Comparison of ENCODE assay signal across 25 mouse cellular contexts in genomic region chr16:39576620-39577019, GRCm38 (mm10).
A peak's percentile ranks its signal among the peaks of the same experiment; 100 is the strongest.
DNase-seq lines count a peak whose midpoint lies in the region; ATAC-seq lines count a peak whose summit lies in the region.
"Had no signal": no experiment of that assay in that cellular context is flagged by ENCODE, and none has a peak within 500 bp of the region (broad histone marks: within the 10 kb centered on the region; RNA-seq: fewer than 3 reads in every experiment).

No protein-coding gene starts in this region.

- H3K9ac ChIP-seq in forebrain, embryonic 11.5 days (ENCODE audit: low read length): no peak overlapping the region
- no peak overlapping the region for H3K9ac ChIP-seq in forebrain, embryonic 12.5 days
- no peak overlapping the region for H3K9ac ChIP-seq in forebrain, embryonic 14.5 days (ENCODE audit: low read length)
- no peak overlapping the region for H3K9ac ChIP-seq in midbrain, embryonic 14.5 days (replicated peaks; ENCODE audit: low read length)
- no peak overlapping the region for H3K9ac ChIP-seq in midbrain, embryonic 16.5 days (ENCODE audit: low read depth, low read length)
- H3K9ac ChIP-seq: embryonic facial prominence, embryonic 13.5 days; embryonic facial prominence, embryonic 15.5 days had no signal

- 0 out of 2 replicates have a peak, but pooled peaks have one; percentile 30 for ATAC-seq in forebrain, embryonic 11.5 days (replicated peaks; ENCODE audit: low FRiP score)
- no peak for ATAC-seq in forebrain, embryonic 12.5 days (ENCODE audit: low FRiP score)
- ATAC-seq in forebrain, embryonic 14.5 days: no peak
- ATAC-seq in midbrain, embryonic 14.5 days (ENCODE audit: low FRiP score, low TSS enrichment): no peak
- ATAC-seq in midbrain, embryonic 16.5 days: no peak
- ATAC-seq: activated CD4-positive, CD25-positive, alpha-beta regulatory T cell, adult 4 months; CD4-positive, CD25-positive, alpha-beta regulatory T cell, adult 4 months; Patski had no signal

- H3K27me3 ChIP-seq in forebrain, embryonic 11.5 days (ENCODE audit: control insufficient read depth, insufficient read depth, low read length): no peaks in the 10 kb centered on the region
- no peaks in the 10 kb centered on the region for H3K27me3 ChIP-seq in forebrain, embryonic 12.5 days
- no peaks in the 10 kb centered on the region for H3K27me3 ChIP-seq in forebrain, embryonic 14.5 days (replicated peaks; ENCODE audit: control insufficient read depth, insufficient read depth, low read length)
- H3K27me3 ChIP-seq in forebrain, embryonic 10.5 days (ENCODE audit: poor library complexity, severe bottlenecking): no peaks in the 10 kb centered on the region
- no peaks in the 10 kb centered on the region for H3K27me3 ChIP-seq in midbrain, embryonic 14.5 days (ENCODE audit: control insufficient read depth, insufficient read depth, low read length)
- H3K27me3 ChIP-seq in midbrain, embryonic 16.5 days (ENCODE audit: control insufficient read depth, insufficient read depth, low read depth, low read length): no peaks in the 10 kb centered on the region
- H3K27me3 ChIP-seq: CH12.LX; embryonic facial prominence, embryonic 13.5 days; embryonic facial prominence, embryonic 15.5 days had no signal

- no peaks in the 10 kb centered on the region for H3K4me1 ChIP-seq in forebrain, embryonic 11.5 days (replicated peaks; ENCODE audit: control insufficient read depth, insufficient read depth, low read length)
- no peaks in the 10 kb centered on the region for H3K4me1 ChIP-seq in forebrain, embryonic 12.5 days
- no peaks in the 10 kb centered on the region for H3K4me1 ChIP-seq in forebrain, embryonic 14.5 days (ENCODE audit: control insufficient read depth, insufficient read depth, low read length)
- no peaks in the 10 kb centered on the region for H3K4me1 ChIP-seq in forebrain, embryonic 10.5 days
- no peaks in the 10 kb centered on the region for H3K4me1 ChIP-seq in midbrain, embryonic 14.5 days (ENCODE audit: control insufficient read depth, insufficient read depth, low read length)
- H3K4me1 ChIP-seq in midbrain, embryonic 16.5 days (ENCODE audit: control insufficient read depth, insufficient read depth, low read length): no peaks in the 10 kb centered on the region
- H3K4me1 ChIP-seq: embryonic facial prominence, embryonic 13.5 days; embryonic facial prominence, embryonic 15.5 days had no signal

- no peaks in the 10 kb centered on the region for H3K9me3 ChIP-seq in forebrain, embryonic 11.5 days (ENCODE audit: control insufficient read depth, low read length)
- H3K9me3 ChIP-seq in forebrain, embryonic 12.5 days: no peaks in the 10 kb centered on the region
- H3K9me3 ChIP-seq in forebrain, embryonic 14.5 days (replicated peaks; ENCODE audit: control insufficient read depth, low read length): no peaks in the 10 kb centered on the region
- no peaks in the 10 kb centered on the region for H3K9me3 ChIP-seq in forebrain, embryonic 10.5 days
- no peaks in the 10 kb centered on the region for H3K9me3 ChIP-seq in midbrain, embryonic 14.5 days (ENCODE audit: control insufficient read depth, low read length)
- H3K9me3 ChIP-seq in midbrain, embryonic 16.5 days (replicated peaks; ENCODE audit: control insufficient read depth, low read length, poor library complexity, severe bottlenecking): no peaks in the 10 kb centered on the region
- H3K9me3 ChIP-seq: embryonic facial prominence, embryonic 13.5 days; embryonic facial prominence, embryonic 15.5 days had no signal

- DNase-seq in forebrain, embryonic 11.5 days (ENCODE audit: low spot score): no peak
- peak; percentile 41 for DNase-seq in forebrain, embryonic 14.5 days (ENCODE audit: low spot score)
- DNase-seq in forebrain, embryonic 10.5 days (ENCODE audit: extremely low spot score, low spot score): no peak
- DNase-seq in midbrain, embryonic 14.5 days: peak; percentile 33
- DNase-seq: adrenal gland, adult 8-10 months; adrenal gland, postnatal 14 days; adrenal gland, postnatal 36 days; B cell, adult 2 months; cerebellum, adult 11 months; cerebellum, adult 18-20 months; cerebellum, adult 8-10 months; cerebellum, adult 9-11 months; cerebellum, postnatal 14 days; cerebellum, postnatal 36 days; embryo, embryonic 11 days had no signal

- H3K4me3 ChIP-seq in forebrain, embryonic 11.5 days (ENCODE audit: low read depth, low read length): no peak overlapping the region
- H3K4me3 ChIP-seq in forebrain, embryonic 12.5 days (replicated peaks): no peak overlapping the region
- H3K4me3 ChIP-seq in forebrain, embryonic 14.5 days (ENCODE audit: low read depth, low read length): no peak overlapping the region
- no peak overlapping the region for H3K4me3 ChIP-seq in forebrain, embryonic 10.5 days
- no peak overlapping the region for H3K4me3 ChIP-seq in midbrain, embryonic 14.5 days (replicated peaks; ENCODE audit: low read depth, low read length)
- no peak overlapping the region for H3K4me3 ChIP-seq in midbrain, embryonic 16.5 days (ENCODE audit: low read depth, low read length)
- H3K4me3 ChIP-seq: embryonic facial prominence, embryonic 13.5 days; embryonic facial prominence, embryonic 15.5 days; erythroblast, embryonic 14.5 days had no signal

- no peak overlapping the region for H3K4me2 ChIP-seq in forebrain, embryonic 11.5 days (ENCODE audit: low read depth, low read length, severe bottlenecking)
- no peak overlapping the region for H3K4me2 ChIP-seq in forebrain, embryonic 12.5 days
- H3K4me2 ChIP-seq in forebrain, embryonic 14.5 days (ENCODE audit: low read length): no peak overlapping the region
- H3K4me2 ChIP-seq in midbrain, embryonic 14.5 days (ENCODE audit: low read length): no peak overlapping the region
- no peak overlapping the region for H3K4me2 ChIP-seq in midbrain, embryonic 16.5 days (ENCODE audit: low read length)
- H3K4me2 ChIP-seq: embryonic facial prominence, embryonic 13.5 days; embryonic facial prominence, embryonic 15.5 days had no signal

- H3K27ac ChIP-seq in forebrain, embryonic 11.5 days (ENCODE audit: low read depth, low read length): no peak overlapping the region
- no peak overlapping the region for H3K27ac ChIP-seq in forebrain, embryonic 12.5 days
- H3K27ac ChIP-seq in forebrain, embryonic 14.5 days (ENCODE audit: low read depth, low read length): no peak overlapping the region
- H3K27ac ChIP-seq in forebrain, embryonic 10.5 days: no peak overlapping the region
- no peak overlapping the region for H3K27ac ChIP-seq in midbrain, embryonic 14.5 days (replicated peaks; ENCODE audit: low read depth, low read length)
- no peak overlapping the region for H3K27ac ChIP-seq in midbrain, embryonic 16.5 days (ENCODE audit: low read length)
- H3K27ac ChIP-seq: embryonic facial prominence, embryonic 13.5 days; embryonic facial prominence, embryonic 15.5 days had no signal

- WGBS in forebrain, embryonic 11.5 days: 68% methylated on average over 6 of the region's 6 CpGs
- 45% methylated on average over 6 of the region's 6 CpGs for WGBS in forebrain, embryonic 12.5 days
- 23% methylated on average over 6 of the region's 6 CpGs for WGBS in forebrain, embryonic 14.5 days
- 87% methylated on average over 6 of the region's 6 CpGs for WGBS in forebrain, embryonic 10.5 days
- WGBS in midbrain, embryonic 14.5 days: 30% methylated on average over 6 of the region's 6 CpGs
- 27% methylated on average over 6 of the region's 6 CpGs for WGBS in midbrain, embryonic 16.5 days

- H3K36me3 ChIP-seq in forebrain, embryonic 11.5 days (ENCODE audit: control insufficient read depth, insufficient read depth, low read length): no peaks in the 10 kb centered on the region
- no peaks in the 10 kb centered on the region for H3K36me3 ChIP-seq in forebrain, embryonic 12.5 days (replicated peaks)
- H3K36me3 ChIP-seq in forebrain, embryonic 14.5 days (ENCODE audit: control insufficient read depth, insufficient read depth, low read length): no peaks in the 10 kb centered on the region
- no peaks in the 10 kb centered on the region for H3K36me3 ChIP-seq in forebrain, embryonic 10.5 days (replicated peaks)
- H3K36me3 ChIP-seq in midbrain, embryonic 14.5 days (ENCODE audit: control insufficient read depth, insufficient read depth, low read length): no peaks in the 10 kb centered on the region
- H3K36me3 ChIP-seq in midbrain, embryonic 16.5 days (ENCODE audit: control insufficient read depth, insufficient read depth, low read length): no peaks in the 10 kb centered on the region
- H3K36me3 ChIP-seq: embryonic facial prominence, embryonic 13.5 days; embryonic facial prominence, embryonic 15.5 days; G1E had no signal

Comparison
In these comparisons a context has a peak if more than half of its experiments do, and no peak if none do; other contexts are left out.
1. DNase-seq: peak in forebrain, embryonic 14.5 days (single experiment) and midbrain, embryonic 14.5 days (single experiment); none in forebrain, embryonic 11.5 days (single experiment) and forebrain, embryonic 10.5 days (single experiment).